Mouse (Mus musculus) adrenal gland, adult 18-20 months (tissue): ENCODE measurements around the gene 1700010B08Rik. TPM values are rescaled to one million over a fixed set of nuclear protein-coding genes. Genes with fewer than 3 reads are reported as not detected.
"Not testable (repeated sequence)": the region's sequence is repeated elsewhere in the genome, so short reads cannot be mapped to it uniquely, and the experiment has no call there.

Experiments used
- DNase-seq, 2 experiments: peaks; one replicate each; pipeline ENCODE4 v3.0.0; 2021 to 2022; ENCODE audit warnings: low spot score in 2 of 2
- long read RNA-seq, 2 experiments: library from polyadenylated mRNA; stranded (forward); transcript quantifications; one replicate each; pipeline ENCODE4 v2.0.0; 2021
- total RNA-seq, 2 experiments: library from RNA; stranded (reverse); gene quantifications; 1 replicate in 1 of 2; 2 replicates in 1 of 2; pipeline ENCODE4 v1.2.3; 2021

The 1700010B08Rik gene
- total RNA-seq: not detected
- long read RNA-seq, experiment 1: 0 reads
- long read RNA-seq, experiment 2: 0 reads

- DNase-seq: not testable (repeated sequence)
These were observed at the start of gene 1700010B08Rik for GRCm38 (mm10) chr2:173719115-173719514. Gene 1700010B08Rik, plus strand, starts transcription at chr2:173719415.

DNA sequence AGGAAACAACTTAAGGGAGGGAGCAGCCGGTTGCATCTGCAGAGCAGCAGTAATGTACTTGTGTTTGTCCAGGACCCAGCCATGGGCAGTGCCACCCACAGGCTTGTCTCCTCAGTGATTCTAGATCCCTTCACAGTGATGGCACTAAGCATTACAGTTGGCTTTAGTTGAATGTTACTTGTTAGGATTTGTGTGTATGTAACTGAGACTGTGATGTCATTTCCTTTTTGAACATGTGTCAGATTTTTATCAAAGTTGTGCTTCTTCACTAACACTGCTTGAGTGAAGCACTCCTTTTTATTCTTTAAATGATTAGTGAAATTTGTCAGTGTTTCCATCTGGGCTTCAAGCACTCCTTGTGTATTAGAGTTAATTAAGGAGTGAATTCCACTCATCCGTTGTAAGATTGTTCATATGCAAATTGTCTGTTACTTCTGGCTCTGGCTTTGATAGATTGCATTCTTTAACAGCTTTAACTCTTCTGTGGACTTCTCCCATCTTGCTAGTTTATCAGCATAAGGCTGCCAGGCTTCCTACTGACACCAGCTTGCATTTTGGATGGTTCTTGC lies 46.8 kb upstream of the 1700010B08Rik start:
- DNase-seq: no peak

DNA sequence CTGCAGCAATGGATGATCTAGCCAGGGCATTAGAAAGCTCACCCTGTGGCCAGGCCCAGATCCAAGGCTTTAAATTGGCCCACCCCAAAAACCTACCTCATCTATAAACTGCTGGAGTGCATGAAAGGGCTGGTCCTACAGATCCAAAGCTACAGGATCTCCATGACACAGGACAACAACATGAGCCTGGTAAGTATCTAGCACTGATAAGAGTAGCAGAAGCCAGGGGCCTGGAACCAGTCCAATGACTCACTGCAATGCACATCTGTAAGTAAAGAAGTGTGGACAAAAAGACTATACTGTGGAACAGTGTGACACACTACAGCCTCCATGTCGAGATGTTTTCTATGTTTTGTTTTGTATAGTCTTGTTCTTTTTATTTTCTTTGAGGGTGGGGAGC lies 45.7 kb upstream of the 1700010B08Rik start:
- DNase-seq: no peak

DNA sequence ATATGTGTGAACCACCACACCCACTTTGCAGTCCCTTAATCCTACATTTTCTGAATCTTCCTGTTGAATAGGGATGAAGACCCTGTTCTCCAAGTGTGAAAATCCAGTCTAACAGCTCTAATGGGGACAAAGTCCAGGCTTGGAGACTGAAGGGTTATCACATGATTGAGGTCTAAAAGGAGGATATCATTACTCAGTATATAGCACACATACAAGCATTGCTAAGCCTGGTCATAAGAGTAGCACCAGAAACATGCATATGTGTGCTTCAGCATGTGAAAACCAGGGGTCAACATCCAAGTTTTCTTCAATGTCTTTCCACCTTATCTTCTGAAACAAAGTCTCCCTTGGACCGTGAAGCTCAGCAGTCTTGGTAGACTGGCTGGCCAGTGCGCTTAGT lies 40.6 kb upstream of the 1700010B08Rik start:
- no peak for DNase-seq

DNA sequence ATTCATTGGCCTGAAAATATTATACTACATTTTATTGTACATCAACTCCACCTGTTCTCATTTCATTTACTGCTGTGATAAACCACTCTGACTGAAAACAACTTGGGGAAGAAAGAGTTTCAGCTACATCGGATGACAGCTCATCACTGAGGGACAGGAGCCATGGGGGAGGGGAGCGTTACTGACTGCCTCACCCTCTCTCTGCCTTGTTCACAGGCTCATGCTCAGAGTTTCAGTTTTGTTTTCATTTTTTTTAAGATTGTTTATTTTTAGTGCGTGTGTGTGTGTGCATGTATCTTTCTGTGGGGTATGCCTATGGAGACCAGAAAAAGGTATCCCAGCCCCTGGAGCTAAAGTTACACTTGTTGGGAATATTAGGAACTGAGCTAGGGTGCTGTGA lies 40.0 kb upstream of the 1700010B08Rik start:
- DNase-seq: no peak

- DNase-seq: no peak
These were observed 39.1 kb upstream of the 1700010B08Rik start for GRCm38 (mm10) chr2:173680153-173680552.

DNA sequence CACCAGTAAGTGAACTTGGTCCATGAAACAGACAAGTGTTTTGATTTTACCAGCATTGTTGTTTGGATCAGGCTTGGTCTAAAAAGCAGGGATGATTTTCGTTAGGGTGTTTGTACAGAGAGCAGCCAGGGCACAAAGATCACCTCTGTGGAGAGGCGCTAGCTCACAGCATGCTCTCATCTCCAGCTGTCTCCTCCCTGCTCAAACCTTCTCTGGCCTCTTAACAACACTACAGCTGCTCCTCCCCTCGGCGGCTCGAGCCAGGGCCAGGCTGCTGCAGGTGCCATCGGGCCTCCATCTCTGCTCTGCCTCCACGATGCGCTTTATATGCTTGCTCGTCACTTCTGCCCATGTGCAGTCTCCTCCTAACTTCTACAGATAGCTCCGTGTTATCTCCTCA lies 36.4 kb upstream of the 1700010B08Rik start:
- DNase-seq: no peak

GRCm38 (mm10) chr2:173685781-173686361 lies 33.3 kb upstream of the 1700010B08Rik start:
- DNase-seq: no peak

GRCm38 (mm10) chr2:173687363-173687762 lies 31.9 kb upstream of the 1700010B08Rik start:
- no peak for DNase-seq

DNA sequence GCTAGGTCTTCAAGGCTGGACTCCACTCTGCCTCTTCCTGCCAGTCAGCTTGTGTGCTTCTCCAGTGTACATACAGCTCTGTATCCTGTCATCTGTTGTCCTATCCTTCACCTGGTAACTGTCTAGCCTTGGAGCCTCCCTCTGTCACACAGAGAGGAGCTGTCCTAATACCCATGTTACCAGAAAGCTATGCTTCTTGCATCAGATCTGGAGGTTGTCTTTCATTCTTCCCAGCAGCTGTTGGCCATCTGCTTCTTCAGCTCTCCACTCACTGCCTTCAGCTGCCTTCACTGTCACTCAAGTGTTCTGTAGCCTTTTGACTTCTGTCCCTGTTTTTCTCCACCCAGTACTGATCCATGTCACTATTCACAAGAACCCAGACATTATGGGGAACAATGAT lies 29.4 kb upstream of the 1700010B08Rik start:
- no peak for DNase-seq

- no peak for DNase-seq
These were observed 27.5 kb upstream of the 1700010B08Rik start for GRCm38 (mm10) chr2:173691748-173692147.

- DNase-seq: no peak
These were observed 26.5 kb upstream of the 1700010B08Rik start for GRCm38 (mm10) chr2:173692693-173693092.

DNA sequence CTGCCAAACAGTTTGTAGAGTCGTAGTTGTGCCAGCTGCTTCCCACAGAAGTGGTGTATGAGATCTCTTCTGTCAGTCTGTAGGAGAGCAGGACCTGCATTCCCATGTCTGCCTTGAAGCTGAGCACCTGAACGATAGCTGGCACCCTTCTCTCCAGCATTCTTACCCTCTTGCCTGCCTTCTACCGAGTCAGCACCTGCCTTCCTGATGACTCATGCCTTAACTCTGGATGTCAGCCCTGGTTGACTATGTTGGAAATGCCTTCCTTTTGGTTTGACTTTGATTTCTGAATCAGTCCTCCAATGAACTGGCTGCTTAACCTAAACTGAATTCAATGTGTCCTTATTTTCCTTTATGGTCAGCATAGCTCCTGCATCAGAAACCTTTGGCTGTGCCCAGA lies 20.4 kb upstream of the 1700010B08Rik start:
- no peak for DNase-seq

DNA sequence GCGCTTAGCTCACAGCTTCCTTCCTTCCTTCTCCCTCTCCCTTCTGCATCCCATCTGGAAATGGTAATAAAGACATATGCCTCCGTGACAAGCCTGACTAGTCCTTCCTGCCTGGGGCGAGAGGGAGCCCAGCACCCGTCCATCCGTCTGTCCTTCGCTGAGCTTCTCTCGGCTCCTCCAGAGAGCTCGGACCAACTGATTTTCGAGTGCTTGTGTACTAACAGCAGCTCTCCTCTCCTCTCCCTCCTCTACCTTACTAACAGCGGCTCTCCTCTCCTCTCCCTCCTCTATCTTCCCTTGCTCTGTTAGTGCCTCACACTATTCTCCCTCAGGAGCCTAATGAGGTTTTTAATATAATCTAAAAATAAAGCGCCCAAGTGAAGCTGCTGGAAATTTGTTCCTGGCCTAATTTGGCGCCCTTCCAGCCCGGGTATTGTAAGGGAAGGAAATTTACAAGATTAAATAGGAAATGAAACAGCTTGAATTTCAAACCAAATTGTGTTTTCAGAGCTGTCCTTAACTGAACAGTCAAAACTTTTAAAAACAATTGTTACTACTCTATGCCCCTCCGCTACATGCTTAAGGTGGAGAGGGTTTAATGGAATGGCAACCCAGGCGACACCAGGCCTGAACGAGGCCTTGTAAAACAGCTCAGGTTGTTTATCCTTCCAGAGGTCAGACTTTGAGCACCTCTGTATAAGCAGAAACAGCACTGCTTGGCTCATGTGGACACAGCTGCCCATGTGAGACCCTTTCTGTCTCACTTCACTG lies 16.9 kb upstream of the 1700010B08Rik start:
- no peak for DNase-seq

GRCm38 (mm10) chr2:173702867-173703237 lies 16.4 kb upstream of the 1700010B08Rik start:
- DNase-seq: no peak

GRCm38 (mm10) chr2:173705827-173706551 lies 13.2 kb upstream of the 1700010B08Rik start:
- no peak for DNase-seq

- not testable (repeated sequence) for DNase-seq
These were observed 11.6 kb upstream of the 1700010B08Rik start for GRCm38 (mm10) chr2:173707626-173708025.

- DNase-seq: no peak
These were observed 9.0 kb upstream of the 1700010B08Rik start for GRCm38 (mm10) chr2:173710193-173710592.

DNA sequence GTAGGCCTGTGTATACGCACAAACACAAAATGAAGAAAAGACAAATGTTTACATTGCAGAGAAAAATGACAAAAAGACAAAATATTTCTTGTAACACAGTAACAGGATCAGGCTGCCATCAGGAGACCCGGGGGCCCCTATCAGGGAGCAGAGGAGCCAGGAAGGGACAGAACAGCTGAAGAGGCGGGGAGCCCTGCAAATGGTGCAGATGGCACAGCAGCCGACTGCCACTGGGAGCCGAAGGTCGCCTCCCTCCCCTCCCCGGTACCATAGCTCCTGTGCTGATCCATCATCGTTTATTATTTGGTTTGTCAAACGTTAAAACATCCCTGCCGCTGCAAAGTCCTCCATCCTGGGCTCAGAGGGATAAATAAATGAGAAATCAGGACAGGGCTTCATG lies 6.6 kb upstream of the 1700010B08Rik start:
- DNase-seq: no peak

GRCm38 (mm10) chr2:173713241-173713640 lies 6.0 kb upstream of the 1700010B08Rik start:
- DNase-seq: no peak

- DNase-seq: no peak
These were observed 4.5 kb upstream of the 1700010B08Rik start for GRCm38 (mm10) chr2:173714620-173715218.
